Mouse (Mus musculus) G1E (cell line): ENCODE measurements around the gene Srrm4.

Experiments used
- CTCF ChIP-seq: IDR thresholded peaks from 2 replicates; pipeline ENCODE4 v1.5.1; 2012; ENCODE audit warnings: low read depth, low read length, inconsistent platforms, mixed read lengths
- GATA1 ChIP-seq: IDR thresholded peaks from 2 replicates; pipeline ENCODE4 v1.6.1; 2012; ENCODE audit warnings: borderline replicate concordance, low read length, inconsistent platforms, mixed read lengths
- GATA2 ChIP-seq: IDR thresholded peaks from 2 replicates; pipeline ENCODE4 v1.6.1; 2012; ENCODE audit warnings: low read depth, low read length, inconsistent platforms, borderline replicate concordance
- POLR2AphosphoS5 ChIP-seq: IDR thresholded peaks from 2 replicates; pipeline ENCODE4 v1.6.1; 2012; ENCODE audit warnings: low read depth, low read length, inconsistent platforms; ENCODE audit not compliant: insufficient replicate concordance
- TAL1 ChIP-seq: conservative IDR thresholded peaks from 2 replicates; pipeline ENCODE4 v1.6.1; 2012; ENCODE audit warnings: low read depth, low read length, inconsistent platforms, mixed read lengths

- TF ChIP-seq CTCF = no peak
- TF ChIP-seq POLR2AphosphoS5 = no peak
- no peak for TF ChIP-seq TAL1
- TF ChIP-seq GATA1 = no peak
- TF ChIP-seq GATA2 = no peak
These were observed 143.7 kb downstream of the Srrm4 start for GRCm38 (mm10) chr5:116447821-116448350.
